Mouse (Mus musculus): Measurements from ENCODE around the gene Kifc5b.
"Not testable (repeated sequence)": the region's sequence is repeated elsewhere in the genome, so short reads cannot be mapped to it uniquely, and the experiment has no call there.

The Kifc5b gene

DNA sequence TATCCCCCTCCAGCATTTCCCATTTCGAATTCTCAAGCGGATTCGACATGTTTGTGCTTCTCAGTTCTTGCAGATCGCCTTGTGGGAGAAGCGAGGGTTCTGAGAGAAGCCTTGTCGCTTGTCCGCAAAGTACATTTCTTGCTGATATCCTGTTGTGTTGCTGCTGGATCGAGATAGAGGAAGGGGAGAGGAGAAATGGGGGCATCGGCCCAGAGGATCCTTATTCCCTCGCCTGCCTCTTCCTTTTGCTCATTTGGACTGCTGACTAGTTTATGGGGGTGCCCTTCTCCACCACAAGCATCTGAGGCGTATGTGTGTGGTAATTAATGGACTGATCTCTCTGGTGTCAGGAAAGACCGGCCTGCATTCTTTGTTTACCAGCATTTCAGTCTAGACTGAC lies 669 bp downstream of the Kifc5b start:
- intact Hi-C loops (cut with DNase I) = loop anchor here (10.0 kb wide), 1 partner anchor 57 kb away; the partner anchor contains the start of gene Zbtb9

- intact Hi-C loops (cut with DNase I) = loop anchor here (10.0 kb wide), 1 partner anchor 56 kb away; the partner anchor contains the start of gene Zbtb9
These were observed 1.5 kb downstream of the Kifc5b start for GRCm38 (mm10) chr17:26918343-26918742.

DNA sequence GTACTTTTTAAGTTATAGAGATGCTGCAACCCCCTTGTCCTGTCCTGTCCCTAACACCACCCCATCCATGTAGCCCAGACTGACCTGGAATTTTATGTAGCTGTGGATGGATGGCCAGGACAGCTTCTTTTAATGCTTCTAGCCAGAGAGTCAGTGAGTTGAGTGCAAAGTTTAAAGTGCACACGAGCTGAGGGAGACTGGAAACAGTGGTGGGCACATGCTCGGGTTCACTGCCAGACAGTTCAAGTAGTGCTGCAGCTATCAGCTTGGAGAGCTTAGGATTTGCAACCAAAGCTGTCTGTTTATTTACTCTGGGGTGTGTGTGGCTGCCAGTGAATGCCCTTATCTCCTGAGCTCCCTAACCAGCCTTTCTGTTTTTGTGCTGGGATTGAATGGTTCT lies 2.6 kb downstream of the Kifc5b start:
- intact Hi-C loops (cut with DNase I) = loop anchor here (10.0 kb wide), 1 partner anchor 55 kb away; the partner anchor contains the start of gene Zbtb9

GRCm38 (mm10) chr17:26922368-26922767 lies 5.5 kb downstream of the Kifc5b start:
- intact Hi-C loops (cut with DNase I) = not testable (repeated sequence)

- intact Hi-C loops (cut with DNase I) = not testable (repeated sequence)
These were observed 8.5 kb downstream of the Kifc5b start for GRCm38 (mm10) chr17:26925414-26925813.

DNA sequence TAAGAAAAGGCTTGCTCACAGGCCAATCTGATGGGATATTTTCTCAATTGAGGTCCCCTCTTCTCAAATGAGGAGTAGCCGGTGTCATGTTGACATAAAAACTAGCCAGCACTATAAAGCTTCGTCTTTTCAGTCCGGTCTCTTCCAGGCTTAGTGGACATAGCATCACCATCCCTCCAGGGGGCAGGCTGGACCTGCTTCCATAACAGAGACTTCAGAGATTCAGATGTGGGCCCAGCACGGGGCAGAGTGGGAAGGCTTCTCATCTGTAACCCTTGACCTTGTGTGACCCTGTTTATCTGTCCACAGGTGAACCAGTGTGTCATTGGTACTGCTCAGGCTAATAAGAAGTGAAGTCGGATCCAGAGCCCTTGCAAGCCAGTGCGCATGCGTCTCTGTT lies 14.9 kb downstream of the Kifc5b start:
- intact Hi-C loops (cut with DNase I) = not testable (repeated sequence)

GRCm38 (mm10) chr17:26932839-26933398 lies 16.0 kb downstream of the Kifc5b start, which contains the start of gene Phf1:
Gene Phf1 (plus strand): TSS chr17:26933052.
- intact Hi-C loops (cut with DNase I) = no loop called here

DNA sequence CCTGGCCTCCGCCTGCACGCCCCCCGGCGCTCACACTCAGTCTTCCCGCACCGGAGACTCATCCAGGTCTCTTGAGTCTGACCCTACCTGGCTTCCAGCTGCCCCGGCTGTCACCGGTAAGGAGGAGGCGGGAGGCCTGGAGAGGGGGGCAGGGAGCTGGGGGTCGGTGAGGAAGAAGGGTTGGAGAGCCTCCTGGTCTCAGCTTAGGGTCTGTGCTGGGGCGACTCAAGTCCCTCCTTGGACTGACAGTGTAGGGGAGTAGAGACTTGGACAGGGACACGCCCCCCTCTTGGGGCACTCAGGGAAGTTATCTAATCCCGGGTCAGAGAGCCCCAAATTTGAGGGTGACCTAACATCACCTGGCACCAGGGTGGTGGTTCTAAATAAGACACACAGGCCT lies 16.5 kb downstream of the Kifc5b start:
- intact Hi-C loops (cut with DNase I) = no loop called here

- intact Hi-C loops (cut with DNase I) = no loop called here
These were observed 17.3 kb downstream of the Kifc5b start for GRCm38 (mm10) chr17:26933885-26934827.

GRCm38 (mm10) chr17:26935027-26935426 lies 18.1 kb downstream of the Kifc5b start:
- intact Hi-C loops (cut with DNase I) = loop anchor here (5.0 kb wide), 1 partner anchor 92 kb away; the partner anchor contains the start of gene Bak1

GRCm38 (mm10) chr17:26936453-26936852 lies 19.6 kb downstream of the Kifc5b start:
- intact Hi-C loops (cut with DNase I) = loop anchor here (5.0 kb wide), 1 partner anchor 91 kb away; the partner anchor contains the start of gene Bak1

DNA sequence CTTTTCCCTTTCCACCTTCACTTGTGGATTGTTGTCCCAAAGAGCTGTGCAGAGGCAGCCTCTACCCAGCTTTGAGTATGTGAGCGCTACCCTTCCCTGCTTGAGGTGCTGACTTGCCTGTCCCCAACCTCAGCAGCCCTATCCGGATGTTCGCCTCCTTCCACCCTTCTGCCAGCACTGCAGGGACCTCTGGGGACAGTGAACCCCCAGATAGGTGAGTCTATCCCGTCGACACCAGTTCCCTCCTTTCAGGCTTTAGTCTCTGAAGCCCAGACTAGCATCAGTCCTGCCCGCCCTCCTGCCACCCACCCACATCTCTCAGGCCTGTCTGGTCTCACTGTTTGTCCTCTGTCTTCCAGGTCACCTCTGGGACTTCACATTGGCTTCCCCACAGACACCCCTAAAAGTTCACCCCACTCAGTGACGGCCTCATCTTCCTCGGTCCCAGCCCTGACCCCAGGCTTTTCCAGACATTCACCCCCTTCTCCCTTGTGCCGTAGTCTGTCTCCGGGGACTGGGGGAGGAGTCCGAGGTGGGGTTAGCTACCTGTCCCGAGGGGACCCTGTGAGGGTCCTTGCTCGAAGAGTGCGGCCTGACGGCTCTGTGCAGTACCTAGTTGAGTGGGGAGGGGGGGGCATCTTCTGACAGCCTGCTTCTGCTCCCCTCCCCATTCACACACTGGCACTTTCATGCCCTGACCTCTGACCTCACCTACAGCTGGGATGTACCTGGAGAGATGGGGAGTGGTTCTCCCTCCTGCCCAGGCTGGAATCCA lies 20.2 kb downstream of the Kifc5b start:
- intact Hi-C loops (cut with DNase I) = loop anchor here (5.0 kb wide), 1 partner anchor 90 kb away; the partner anchor contains the start of gene Bak1

DNA sequence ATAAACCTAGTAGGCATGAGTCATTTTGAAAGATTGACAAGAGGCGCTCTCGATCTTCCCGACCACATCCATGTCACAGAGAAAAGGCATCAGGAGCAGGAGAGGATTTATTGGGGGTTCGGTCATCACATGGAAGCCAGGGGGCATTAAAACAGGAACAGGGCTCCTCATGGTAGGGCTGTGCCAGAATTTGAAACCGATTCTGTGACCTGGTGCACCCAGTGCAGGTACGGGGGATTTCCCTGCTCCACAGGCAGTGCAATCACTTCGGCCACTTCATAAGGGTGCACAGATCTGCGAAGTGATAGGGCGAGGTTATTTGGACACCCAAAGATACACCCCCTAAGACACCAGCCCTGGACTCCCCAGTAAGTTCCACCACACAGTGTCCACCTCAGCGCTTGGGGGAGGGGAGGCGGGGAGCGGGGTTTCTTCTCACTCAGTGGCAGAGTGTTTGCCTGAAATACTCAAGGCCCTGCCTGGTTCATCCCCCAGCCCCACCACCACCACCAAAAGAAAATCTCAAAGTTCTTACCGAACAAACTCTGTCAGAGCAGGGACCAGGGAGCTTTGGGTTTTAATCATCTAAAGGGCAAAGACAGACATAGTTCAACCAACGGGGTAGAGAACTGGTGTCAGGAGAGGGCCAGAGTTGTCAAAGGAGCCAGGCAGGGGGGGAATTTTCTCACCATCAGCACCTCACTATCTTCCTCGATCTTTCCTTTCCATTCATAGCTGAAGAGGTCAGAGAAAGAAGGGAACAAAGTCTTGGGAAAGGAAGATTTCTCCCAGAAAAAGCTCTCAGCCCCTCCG lies 21.2 kb downstream of the Kifc5b start:
- intact Hi-C loops (cut with DNase I) = loop anchor here (5.0 kb wide), 1 partner anchor 89 kb away; the partner anchor contains the start of gene Bak1

- intact Hi-C loops (cut with DNase I) = loop anchor here (5.0 kb wide), 1 partner anchor 89 kb away; the partner anchor contains the start of gene Bak1
These were observed 21.8 kb downstream of the Kifc5b start for GRCm38 (mm10) chr17:26938731-26939130.

GRCm38 (mm10) chr17:26939178-26939972 lies 22.5 kb downstream of the Kifc5b start, which contains the start of gene Cuta:
Gene Cuta (minus strand): TSS chr17:26939569.
- intact Hi-C loops (cut with DNase I) = loop anchor here (5.0 kb wide), 1 partner anchor 88 kb away; the partner anchor contains the start of gene Bak1

GRCm38 (mm10) chr17:26939973-26940300 lies 23.0 kb downstream of the Kifc5b start:
- intact Hi-C loops (cut with DNase I) = loop anchor here (5.0 kb wide), 1 partner anchor 87 kb away; the partner anchor contains the start of gene Bak1

GRCm38 (mm10) chr17:26941031-26941789 lies 24.3 kb downstream of the Kifc5b start, which contains the start of gene Syngap1:
Gene Syngap1 (plus strand): TSS chr17:26941253.
- intact Hi-C loops (cut with DNase I) = no loop called here

DNA sequence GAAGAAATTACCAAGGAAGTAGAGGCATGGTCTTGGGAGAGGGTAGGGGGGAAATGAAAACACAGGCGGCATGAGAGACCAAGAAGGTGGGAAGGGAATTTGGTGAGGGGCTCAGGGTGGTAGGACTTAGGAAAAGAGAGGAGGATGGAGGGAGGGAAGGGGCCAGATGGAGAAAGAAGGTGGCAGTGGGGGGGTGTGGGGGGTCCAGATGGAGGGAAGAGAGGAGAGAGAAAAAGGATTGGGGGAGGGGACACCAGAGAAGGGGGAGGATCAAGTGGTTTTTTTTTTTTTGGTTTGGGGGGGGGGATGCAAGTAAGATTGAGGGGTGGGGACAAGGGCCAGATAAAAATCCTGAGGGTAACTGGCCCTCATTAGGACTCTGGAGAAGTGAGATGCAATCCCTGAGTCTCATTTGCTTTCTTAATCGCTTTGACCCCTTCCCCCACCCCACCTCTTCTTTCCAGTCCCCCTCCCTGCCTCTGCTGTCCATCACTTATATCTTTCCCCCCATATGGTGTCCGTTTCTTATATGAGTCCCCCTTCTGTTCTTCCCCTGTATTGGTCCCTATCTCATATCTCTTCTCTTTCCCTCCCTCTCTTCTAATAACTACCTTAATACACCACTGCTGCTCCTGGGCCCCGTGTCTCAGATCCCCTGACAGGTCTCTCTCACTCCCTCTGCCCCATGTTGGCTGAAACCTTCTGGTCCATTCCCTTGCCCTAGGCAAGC lies 25.1 kb downstream of the Kifc5b start:
- intact Hi-C loops (cut with DNase I) = no loop called here
